Mouse (Mus musculus) liver, embryonic 16.5 days (tissue): ENCODE measurements around the gene Gtf2a1l. TPM values are rescaled to one million over a fixed set of nuclear protein-coding genes. Genes with fewer than 3 reads are reported as not detected.

Source experiments
- ATAC-seq: fragments of 200-750 bp; cut with Nextera tagmentation; 2 replicates; pipeline ENCODE4 v1.8.0; 2017; ENCODE audit warnings: low read depth, mild to moderate bottlenecking, moderate number of reproducible peaks, moderate library complexity
- H3K27ac ChIP-seq: fragments of 300-500 bp; sonication (generic); 2 replicates; pipeline ENCODE4 v1.5.1; 2014; ENCODE audit warnings: mild to moderate bottlenecking, low read length
- H3K27me3 ChIP-seq: fragments of 300-500 bp; sonication (generic); 2 replicates; pipeline ENCODE4 v1.6.1; 2014; ENCODE audit warnings: low read depth, low read length, mixed read lengths; ENCODE audit not compliant: control insufficient read depth, insufficient read depth
- H3K36me3 ChIP-seq: fragments of 300-500 bp; sonication (generic); 2 replicates; pipeline ENCODE4 v1.6.1; 2014; ENCODE audit warnings: mild to moderate bottlenecking; ENCODE audit not compliant: control insufficient read depth, insufficient read depth
- H3K4me1 ChIP-seq: fragments of 300-500 bp; sonication (generic); 2 replicates; pipeline ENCODE4 v1.6.1; 2014; ENCODE audit warnings: low read depth, low read length, mixed read lengths; ENCODE audit not compliant: control insufficient read depth
- H3K4me2 ChIP-seq: fragments of 300-500 bp; sonication (generic); 2 replicates; pipeline ENCODE4 v1.6.1; 2014; ENCODE audit warnings: low read depth, low read length, mixed read lengths
- H3K4me3 ChIP-seq: fragments of 300-500 bp; sonication (generic); 2 replicates; pipeline ENCODE4 v1.5.1; 2014; ENCODE audit warnings: low read depth, mild to moderate bottlenecking, low read length
- H3K9ac ChIP-seq: fragments of 300-500 bp; sonication (generic); 2 replicates; pipeline ENCODE4 v1.6.1; 2014; ENCODE audit warnings: low read depth, low read length
- H3K9me3 ChIP-seq: fragments of 300-500 bp; sonication (generic); replicated peaks from 2 replicates; pipeline ENCODE4 v1.6.1; 2016; ENCODE audit warnings: low read length; ENCODE audit not compliant: control insufficient read depth
- WGBS: fragments of 180-500 bp; shearing (Covaris S2); extraction: QIAGEN DNeasy Blood & Tissue Kit; methylation state at CpG from one replicate; pipeline ENCODE4 v1.1.7; 2014; ENCODE audit not compliant: insufficient replicate concordance; 5-methylcytosine and 5-hydroxymethylcytosine counted together
- polyA plus RNA-seq: library from polyadenylated mRNA; unstranded; fragments of >200 nt; fragmentation: Nextera tagmentation; extraction: Ambion mirVana; gene quantifications from 2 replicates; pipeline ENCODE4 v1.2.1, GENCODE M21; 2015

Gene Gtf2a1l
- polyA plus RNA-seq, 1 experiment from 2014 or later = not detected

GRCm38 (mm10) chr17:88628676-88629380 lies 39.6 kb upstream of the Gtf2a1l start:
- 33% methylated on average over 9 of the region's 10 CpGs for WGBS
- Histone ChIP-seq H3K9ac (no peak overlapping the region), H3K27me3 (no peaks in the 10 kb centered on the region), H3K4me3 (no peak overlapping the region), H3K9me3 (no peaks in the 10 kb centered on the region), H3K36me3 (no peaks in the 10 kb centered on the region), H3K27ac (no peak overlapping the region), H3K4me2 (no peak overlapping the region), H3K4me1 (no peaks in the 10 kb centered on the region)
- peak; percentile 63 for ATAC-seq

- Histone ChIP-seq H3K36me3 (no peaks in the 10 kb centered on the region), H3K27ac (no peak overlapping the region), H3K4me2 (0 out of 2 replicates have a peak overlapping the region, but pooled peaks have one; percentile 3), H3K27me3 (no peaks in the 10 kb centered on the region), H3K4me3 (no peak overlapping the region), H3K4me1 (no peaks in the 10 kb centered on the region), H3K9ac (no peak overlapping the region), H3K9me3 (no peaks in the 10 kb centered on the region)
- peak; percentile 17; the same call in 1 of the 2 replicates for ATAC-seq
- WGBS = 49% methylated on average over 4 of the region's 4 CpGs
These were observed 39.1 kb upstream of the Gtf2a1l start for GRCm38 (mm10) chr17:88629381-88629759.

- Histone ChIP-seq H3K4me2 (no peak overlapping the region), H3K9me3 (no peaks in the 10 kb centered on the region), H3K4me3 (no peak overlapping the region), H3K36me3 (no peaks in the 10 kb centered on the region), H3K27ac (no peak overlapping the region), H3K9ac (no peak overlapping the region), H3K4me1 (no peaks in the 10 kb centered on the region), H3K27me3 (no peaks in the 10 kb centered on the region)
- no peak for ATAC-seq
- WGBS = 47% methylated on average over 11 of the region's 11 CpGs
These were observed 38.4 kb upstream of the Gtf2a1l start for GRCm38 (mm10) chr17:88629931-88630553.

- no peaks in the 10 kb centered on the region for H3K36me3 ChIP-seq
- WGBS = 58% methylated on average over 3 of the region's 3 CpGs
- no peaks in the 10 kb centered on the region for H3K4me1 ChIP-seq
- H3K9me3 ChIP-seq = no peaks in the 10 kb centered on the region
- no peak overlapping the region for H3K9ac ChIP-seq
- H3K4me3 ChIP-seq = no peak overlapping the region
- no peak for ATAC-seq
- no peak overlapping the region for H3K27ac ChIP-seq
- H3K27me3 ChIP-seq = no peaks in the 10 kb centered on the region
- H3K4me2 ChIP-seq = no peak overlapping the region
These were observed 37.9 kb upstream of the Gtf2a1l start for GRCm38 (mm10) chr17:88630554-88630948.

GRCm38 (mm10) chr17:88632631-88633030 lies 35.8 kb upstream of the Gtf2a1l start:
- no peak for ATAC-seq
- Histone ChIP-seq H3K4me2 (no peak overlapping the region), H3K9ac (no peak overlapping the region), H3K4me1 (no peaks in the 10 kb centered on the region), H3K9me3 (no peaks in the 10 kb centered on the region), H3K27me3 (no peaks in the 10 kb centered on the region), H3K4me3 (no peak overlapping the region), H3K27ac (no peak overlapping the region), H3K36me3 (no peaks in the 10 kb centered on the region)
- 49% methylated on average over 3 of the region's 3 CpGs for WGBS

- no peaks in the 10 kb centered on the region for H3K9me3 ChIP-seq
- no peak overlapping the region for H3K4me3 ChIP-seq
- H3K4me1 ChIP-seq = no peaks in the 10 kb centered on the region
- H3K9ac ChIP-seq = no peak overlapping the region
- no peak overlapping the region for H3K4me2 ChIP-seq
- 80% methylated on average over 14 of the region's 14 CpGs for WGBS
- no peaks in the 10 kb centered on the region for H3K27me3 ChIP-seq
- no peak overlapping the region for H3K27ac ChIP-seq
- ATAC-seq = no peak
- no peaks in the 10 kb centered on the region for H3K36me3 ChIP-seq
These were observed 32.4 kb upstream of the Gtf2a1l start for GRCm38 (mm10) chr17:88636076-88636475.

- Histone ChIP-seq H3K27ac (no peak overlapping the region), H3K4me2 (no peak overlapping the region), H3K4me1 (no peaks in the 10 kb centered on the region), H3K36me3 (no peaks in the 10 kb centered on the region), H3K27me3 (no peaks in the 10 kb centered on the region), H3K9me3 (no peaks in the 10 kb centered on the region), H3K9ac (no peak overlapping the region), H3K4me3 (no peak overlapping the region)
- 64% methylated on average over 12 of the region's 12 CpGs for WGBS
- ATAC-seq = peak; percentile 45; the same call in 1 of the 2 replicates
These were observed 31.9 kb upstream of the Gtf2a1l start for GRCm38 (mm10) chr17:88636587-88636986.

- Histone ChIP-seq H3K9me3 (no peaks in the 10 kb centered on the region), H3K4me1 (no peaks in the 10 kb centered on the region), H3K9ac (no peak overlapping the region), H3K27me3 (no peaks in the 10 kb centered on the region), H3K36me3 (no peaks in the 10 kb centered on the region), H3K27ac (no peak overlapping the region), H3K4me3 (no peak overlapping the region), H3K4me2 (no peak overlapping the region)
- ATAC-seq = no peak
- WGBS = 29% methylated on average over 6 of the region's 6 CpGs
These were observed 27.4 kb upstream of the Gtf2a1l start for GRCm38 (mm10) chr17:88641012-88641411.

GRCm38 (mm10) chr17:88641836-88642235 lies 26.6 kb upstream of the Gtf2a1l start:
- no peaks in the 10 kb centered on the region for H3K36me3 ChIP-seq
- no peaks in the 10 kb centered on the region for H3K4me1 ChIP-seq
- no peaks in the 10 kb centered on the region for H3K9me3 ChIP-seq
- H3K9ac ChIP-seq = no peak overlapping the region
- no peaks in the 10 kb centered on the region for H3K27me3 ChIP-seq
- no peak overlapping the region for H3K27ac ChIP-seq
- no peak overlapping the region for H3K4me2 ChIP-seq
- H3K4me3 ChIP-seq = no peak overlapping the region
- WGBS = 73% methylated on average over 8 of the region's 8 CpGs
- ATAC-seq = no peak
